13 mouse cellular contexts compared by ENCODE assay signal in genomic region chr6:52966001-52966400, GRCm38 (mm10).
DNase-seq lines count a peak whose midpoint lies in the region; ATAC-seq and TF ChIP-seq lines count a peak whose summit lies in the region.
"Had no signal": no experiment of that assay in that cellular context is flagged by ENCODE, and none has a peak within 500 bp of the region (broad histone marks: within the 10 kb centered on the region; RNA-seq: fewer than 3 reads in every experiment).

No protein-coding gene starts in this region.

- no peak overlapping the region for H3K9ac ChIP-seq in liver, postnatal 0 days (replicated peaks)
- 0 out of 2 replicates have a peak overlapping the region, but pooled peaks have one; percentile 32 for H3K9ac ChIP-seq in heart, postnatal 0 days (replicated peaks; ENCODE audit: low read depth, low read length)
- no peak overlapping the region for H3K9ac ChIP-seq in stomach, embryonic 15.5 days
- H3K9ac ChIP-seq: forebrain, embryonic 15.5 days had no signal

- no peaks in the 10 kb centered on the region for H3K27me3 ChIP-seq in liver, postnatal 0 days (ENCODE audit: insufficient read depth, low read length)
- no peaks in the 10 kb centered on the region for H3K27me3 ChIP-seq in heart, postnatal 0 days (ENCODE audit: control insufficient read depth, insufficient read depth, low read length)
- H3K27me3 ChIP-seq in stomach, embryonic 15.5 days (replicated peaks), result no peaks in the 10 kb centered on the region
- H3K27me3 ChIP-seq: forebrain, embryonic 15.5 days had no signal

- TF ChIP-seq EP300 in liver, postnatal 0 days (IDR thresholded peaks at IDR 0.05; ENCODE audit: low read depth), result no peak
- no peak for TF ChIP-seq EP300 in heart, postnatal 0 days (IDR thresholded peaks at IDR 0.05; ENCODE audit: low read depth)

- H3K27ac ChIP-seq in liver, postnatal 0 days (ENCODE audit: low read depth), result peak overlapping the region; percentile 53
- H3K27ac ChIP-seq in heart, postnatal 0 days (ENCODE audit: low read depth), result peak overlapping the region; percentile 92
- peak overlapping the region; percentile 18; the same call in 1 of the 2 replicates for H3K27ac ChIP-seq in stomach, embryonic 15.5 days
- H3K27ac ChIP-seq: forebrain, embryonic 15.5 days; left cerebral cortex, adult 2 months had no signal

- WGBS in liver, postnatal 0 days (ENCODE audit: insufficient replicate concordance), result 40% methylated on average over 4 of the region's 4 CpGs
- 13% methylated on average over 4 of the region's 4 CpGs for WGBS in heart, postnatal 0 days
- WGBS in stomach, embryonic 15.5 days, result 46% methylated on average over 4 of the region's 4 CpGs

- no peak for TF ChIP-seq CTCF in liver, postnatal 0 days (IDR thresholded peaks at IDR 0.05; ENCODE audit: low read depth)
- TF ChIP-seq CTCF in heart, postnatal 0 days (IDR thresholded peaks at IDR 0.05; ENCODE audit: low read depth), result no peak

- no peaks in the 10 kb centered on the region for H3K36me3 ChIP-seq in liver, postnatal 0 days (replicated peaks; ENCODE audit: insufficient read depth, low read length)
- no peaks in the 10 kb centered on the region for H3K36me3 ChIP-seq in heart, postnatal 0 days (replicated peaks; ENCODE audit: control insufficient read depth, insufficient read depth, low read length)
- no peaks in the 10 kb centered on the region for H3K36me3 ChIP-seq in stomach, embryonic 15.5 days
- H3K36me3 ChIP-seq: forebrain, embryonic 15.5 days; midbrain, embryonic 10.5 days had no signal

- intact Hi-C loops in left cerebral cortex, postnatal 14 days (cut with DNase I), result loop anchor here (5.0 kb wide), 1 partner anchor 39 kb away; no protein-coding TSS in a partner anchor

- no peak overlapping the region for H3K4me2 ChIP-seq in liver, postnatal 0 days (ENCODE audit: low read depth, low read length)
- H3K4me2 ChIP-seq in heart, postnatal 0 days (ENCODE audit: low read depth, low read length), result 0 out of 2 replicates have a peak overlapping the region, but pooled peaks have one; percentile 2
- no peak overlapping the region for H3K4me2 ChIP-seq in stomach, embryonic 15.5 days
- H3K4me2 ChIP-seq: forebrain, embryonic 15.5 days had no signal

- DNase-seq in liver, postnatal 0 days, result no peak
- DNase-seq in liver, result no peak
- DNase-seq in heart, adult 18-20 months, result peak; percentile 63 to 73
- peak; percentile 84 for DNase-seq in heart, postnatal 0 days (ENCODE audit: low spot score)
- no peak for DNase-seq in left cerebral cortex, postnatal 14 days (ENCODE audit: low spot score in 2 of 2)
- DNase-seq in ovary, adult 18-20 months (ENCODE audit: low spot score), result no peak
- DNase-seq in thymus, postnatal 4 days, result no peak
- DNase-seq: cerebellum, postnatal 10 days; lung, adult 2 months had no signal

- no peaks in the 10 kb centered on the region for H3K9me3 ChIP-seq in liver, postnatal 0 days (ENCODE audit: low read length)
- no peaks in the 10 kb centered on the region for H3K9me3 ChIP-seq in heart, postnatal 0 days (replicated peaks; ENCODE audit: control insufficient read depth, low read length)
- no peaks in the 10 kb centered on the region for H3K9me3 ChIP-seq in stomach, embryonic 15.5 days
- H3K9me3 ChIP-seq: forebrain, embryonic 15.5 days; midbrain, embryonic 10.5 days had no signal

- peaks cover 6% of the 10 kb centered on the region; the same call in 1 of the 2 replicates for H3K4me1 ChIP-seq in liver, postnatal 0 days (ENCODE audit: insufficient read depth)
- H3K4me1 ChIP-seq in heart, postnatal 0 days (ENCODE audit: control insufficient read depth, insufficient read depth), result peaks cover 63% of the 10 kb centered on the region
- peaks cover 33% of the 10 kb centered on the region for H3K4me1 ChIP-seq in stomach, embryonic 15.5 days

- no peak for ATAC-seq in liver, postnatal 0 days
- peak; percentile 90 for ATAC-seq in heart, postnatal 0 days (ENCODE audit: insufficient read depth, low read depth)
- no peak for ATAC-seq in stomach, embryonic 15.5 days (ENCODE audit: insufficient read depth, low FRiP score, low read depth)
- ATAC-seq: forebrain, embryonic 15.5 days had no signal

- no peak overlapping the region for H3K4me3 ChIP-seq in liver, postnatal 0 days (ENCODE audit: low read depth, low read length)
- H3K4me3 ChIP-seq in heart, postnatal 0 days (ENCODE audit: low read depth, low read length), result no peak overlapping the region
- no peak overlapping the region for H3K4me3 ChIP-seq in stomach, embryonic 15.5 days (replicated peaks)
- H3K4me3 ChIP-seq: forebrain, embryonic 15.5 days; left cerebral cortex, adult 2 months; midbrain, embryonic 10.5 days had no signal

Comparison
In these comparisons a context has a peak if more than half of its experiments do, and no peak if none do; other contexts are left out.
1. DNase-seq: peak in heart, adult 18-20 months (2 of 2) and heart, postnatal 0 days (single experiment); none in liver, postnatal 0 days (single experiment), liver (single experiment), left cerebral cortex, postnatal 14 days (0 of 2), ovary, adult 18-20 months (single experiment) and thymus, postnatal 4 days (single experiment).
2. H3K27ac ChIP-seq: peak in every context shown above with its lines; median percentile 92 in heart, postnatal 0 days; 53 in liver, postnatal 0 days; 18 in stomach, embryonic 15.5 days.